Mouse (Mus musculus) ES-Bruce4 (cell line): Measurements from ENCODE around the gene Cpb2. TPM values are rescaled to one million over a fixed set of nuclear protein-coding genes. Genes with fewer than 3 reads are reported as not detected.

Experiments used
- H3K27ac ChIP-seq: 2 replicates; pipeline ENCODE4 v1.5.1; 2012; ENCODE audit warnings: low read length, inconsistent platforms; ENCODE audit not compliant: insufficient read depth
- H3K27me3 ChIP-seq: 2 replicates; pipeline ENCODE4 v1.6.1; 2012; ENCODE audit warnings: mild to moderate bottlenecking, low read length, inconsistent platforms; ENCODE audit not compliant: control insufficient read depth, poor library complexity, insufficient read depth, severe bottlenecking
- H3K36me3 ChIP-seq: 2 replicates; pipeline ENCODE4 v1.6.1; 2012; ENCODE audit warnings: inconsistent platforms, mild to moderate bottlenecking, low read length, moderate library complexity; ENCODE audit not compliant: control insufficient read depth, poor library complexity, insufficient read depth, severe bottlenecking
- H3K4me1 ChIP-seq: one replicate; pipeline ENCODE4 v1.8.1; 2011; ENCODE audit warnings: low read length; ENCODE audit not compliant: control insufficient read depth, insufficient read depth
- H3K4me3 ChIP-seq: 2 replicates; pipeline ENCODE4 v1.5.1; 2011; ENCODE audit warnings: low read depth, mild to moderate bottlenecking, low read length
- H3K9ac ChIP-seq: 2 replicates; pipeline ENCODE4 v1.6.1; 2012; ENCODE audit warnings: low read depth, mild to moderate bottlenecking, inconsistent platforms; ENCODE audit not compliant: poor library complexity, severe bottlenecking
- H3K9me3 ChIP-seq: replicated peaks from 2 replicates; pipeline ENCODE4 v1.6.1; 2012; ENCODE audit warnings: mild to moderate bottlenecking, low read length, inconsistent platforms; ENCODE audit not compliant: control insufficient read depth, poor library complexity, insufficient read depth, severe bottlenecking
- CTCF ChIP-seq: IDR thresholded peaks from one replicate; pipeline ENCODE4 v1.8.1; 2011; ENCODE audit warnings: low read depth, low read length
- EP300 ChIP-seq: IDR thresholded peaks from 2 replicates; pipeline ENCODE4 v1.6.1; 2011; ENCODE audit warnings: low read depth, low read length; ENCODE audit not compliant: insufficient read depth
- POLR2A ChIP-seq: IDR thresholded peaks from one replicate; pipeline ENCODE4 v1.8.1; 2011; ENCODE audit warnings: low read length; ENCODE audit not compliant: insufficient read depth
- polyA plus RNA-seq: library from polyadenylated mRNA; stranded (reverse); fragments of >200 nt; gene quantifications from 2 replicates; pipeline ENCODE4 v1.2.4, GENCODE M21; 2011; ENCODE audit warnings: low read depth; ENCODE audit not compliant: missing spikeins, insufficient read depth, insufficient read length

Cpb2 gene
- polyA plus RNA-seq, 1 experiment, result not detected

DNA sequence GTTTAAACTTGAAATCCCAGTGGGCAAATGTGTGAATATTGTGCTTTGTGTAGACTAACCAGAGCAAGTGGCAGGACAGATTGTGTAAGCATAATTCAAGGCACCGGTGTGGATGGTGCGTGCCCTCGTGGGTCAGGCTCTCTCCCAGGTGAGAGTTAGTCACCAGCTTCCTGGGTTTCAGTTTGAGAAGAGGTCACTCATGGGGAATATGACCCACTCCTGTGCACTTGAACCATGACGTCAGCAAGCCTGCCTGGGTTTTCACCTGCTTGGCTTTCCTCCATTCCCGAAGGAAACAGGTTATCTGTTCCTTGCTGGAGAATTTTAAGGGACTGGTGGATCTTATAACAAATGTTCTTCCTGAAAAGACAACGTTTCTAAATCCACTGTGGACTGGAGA, 19.7 kb upstream of the Cpb2 start:
- TF ChIP-seq EP300 (no peak), POLR2A (no peak), CTCF (no peak)
- no peak overlapping the region for H3K9ac ChIP-seq
- no peaks in the 10 kb centered on the region for H3K36me3 ChIP-seq

DNA sequence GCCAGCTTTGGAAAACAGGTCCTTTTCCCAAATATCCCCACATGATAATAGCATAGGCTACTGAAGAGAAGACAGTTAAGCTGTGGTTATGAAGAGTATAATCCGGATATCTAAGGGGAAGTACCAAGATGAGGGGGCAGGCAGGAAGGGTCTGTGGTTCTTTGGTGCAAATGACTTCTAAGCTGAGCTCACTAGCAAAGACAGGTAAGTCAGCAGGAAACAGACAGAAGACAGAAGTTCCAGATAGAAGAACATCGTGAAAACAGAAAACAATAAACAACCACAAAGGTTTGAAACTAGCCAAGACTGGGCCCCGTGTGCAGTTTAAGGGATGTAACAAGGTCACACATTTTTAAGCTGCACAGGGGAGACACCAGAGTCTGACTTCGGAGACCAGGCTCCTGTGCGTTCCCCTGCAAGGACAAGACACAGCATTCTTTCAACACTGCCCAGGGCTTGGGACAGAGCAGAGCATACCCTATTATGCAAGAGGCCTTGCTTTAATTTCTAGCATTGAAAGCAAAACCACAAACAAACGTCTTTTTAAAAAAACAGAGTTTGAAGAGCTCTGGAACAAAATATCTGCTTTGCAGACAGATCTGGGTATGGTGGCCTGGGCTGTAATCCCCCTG, 14.5 kb upstream of the Cpb2 start:
- no peak for TF ChIP-seq POLR2A
- TF ChIP-seq EP300, result no peak
- H3K36me3 ChIP-seq, result no peaks in the 10 kb centered on the region
- H3K4me1 ChIP-seq, result no peaks in the 10 kb centered on the region
- H3K9me3 ChIP-seq, result no peaks in the 10 kb centered on the region
- H3K4me3 ChIP-seq, result no peak overlapping the region
- no peak overlapping the region for H3K9ac ChIP-seq
- H3K27me3 ChIP-seq, result no peaks in the 10 kb centered on the region
- no peak overlapping the region for H3K27ac ChIP-seq

More for the DNA sequence above, 19.7 kb upstream of the Cpb2 start:
- no peak overlapping the region for H3K4me3 ChIP-seq
- no peaks in the 10 kb centered on the region for H3K4me1 ChIP-seq
- H3K27ac ChIP-seq, result no peak overlapping the region
- H3K27me3 ChIP-seq, result no peaks in the 10 kb centered on the region
- no peaks in the 10 kb centered on the region for H3K9me3 ChIP-seq

DNA sequence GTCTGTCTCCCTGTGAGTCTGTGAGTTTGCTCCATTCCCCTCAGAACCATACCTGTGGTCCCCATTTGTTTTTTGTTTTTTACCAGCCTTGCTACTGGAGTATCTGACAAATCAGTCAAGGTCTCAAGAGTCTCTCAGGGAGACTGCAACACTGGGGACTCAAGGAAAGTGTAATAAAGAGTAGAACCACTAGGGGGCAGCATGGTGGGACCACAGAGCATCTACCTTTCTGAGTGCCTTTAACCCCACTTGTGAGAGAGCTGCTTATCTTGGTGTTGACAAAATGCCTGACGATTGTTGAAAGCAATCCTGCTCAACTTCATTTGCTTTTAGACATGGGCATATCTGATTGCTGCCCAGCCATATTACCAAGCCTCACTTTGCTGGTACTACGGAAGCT, 12.3 kb upstream of the Cpb2 start:
- Histone ChIP-seq H3K27ac (no peak overlapping the region), H3K9me3 (no peaks in the 10 kb centered on the region), H3K4me1 (no peaks in the 10 kb centered on the region), H3K27me3 (no peaks in the 10 kb centered on the region), H3K9ac (no peak overlapping the region), H3K36me3 (no peaks in the 10 kb centered on the region), H3K4me3 (no peak overlapping the region)
- TF ChIP-seq CTCF, result peak; percentile 9
- TF ChIP-seq EP300, result no peak
- no peak for TF ChIP-seq POLR2A

DNA sequence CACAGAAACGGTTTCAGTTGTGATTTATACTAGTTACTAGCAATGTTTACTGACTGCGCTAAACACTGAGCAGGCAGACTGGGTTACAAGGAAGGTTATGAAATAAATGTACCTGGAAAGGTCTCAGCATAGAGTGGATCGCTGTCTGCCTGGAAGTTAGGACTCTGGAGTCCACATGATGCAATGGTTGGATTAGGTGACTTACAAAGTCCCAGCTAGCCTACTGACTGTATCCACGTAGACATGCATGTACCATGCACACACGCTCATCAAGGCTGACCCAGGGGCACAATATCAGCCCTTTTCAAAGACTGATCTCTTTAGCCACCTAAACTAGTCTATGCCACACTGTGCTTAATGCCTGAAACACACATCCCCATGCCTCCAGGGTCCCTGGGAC, 9.0 kb upstream of the Cpb2 start:
- TF ChIP-seq POLR2A (no peak), EP300 (no peak), CTCF (no peak)
- Histone ChIP-seq H3K27me3 (no peaks in the 10 kb centered on the region), H3K9ac (no peak overlapping the region), H3K4me1 (no peaks in the 10 kb centered on the region), H3K27ac (no peak overlapping the region), H3K36me3 (no peaks in the 10 kb centered on the region), H3K4me3 (no peak overlapping the region), H3K9me3 (no peaks in the 10 kb centered on the region)

DNA sequence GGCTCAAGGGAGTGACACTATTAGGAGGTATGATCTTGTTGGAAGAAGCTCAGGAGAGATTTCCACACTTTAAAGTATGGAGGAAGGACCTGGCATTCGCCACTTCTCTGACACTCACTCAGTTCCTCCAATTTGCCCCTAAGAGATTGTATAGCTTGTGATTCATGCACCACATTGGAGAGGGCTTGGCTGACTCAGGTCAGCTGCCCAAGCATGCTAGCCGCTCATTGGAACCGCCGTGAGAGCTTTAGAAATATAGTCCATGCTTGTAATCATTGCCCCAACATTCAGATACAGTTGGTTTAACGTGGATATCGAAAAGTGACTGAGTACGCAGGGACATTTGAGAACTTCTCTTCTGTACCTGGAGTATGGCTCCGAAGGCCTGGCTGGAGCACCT, 6.5 kb upstream of the Cpb2 start:
- TF ChIP-seq CTCF, result no peak
- TF ChIP-seq EP300, result no peak
- no peak for TF ChIP-seq POLR2A
- Histone ChIP-seq H3K9ac (no peak overlapping the region), H3K4me1 (no peaks in the 10 kb centered on the region), H3K27me3 (no peaks in the 10 kb centered on the region), H3K9me3 (no peaks in the 10 kb centered on the region), H3K36me3 (no peaks in the 10 kb centered on the region), H3K4me3 (no peak overlapping the region), H3K27ac (no peak overlapping the region)

DNA sequence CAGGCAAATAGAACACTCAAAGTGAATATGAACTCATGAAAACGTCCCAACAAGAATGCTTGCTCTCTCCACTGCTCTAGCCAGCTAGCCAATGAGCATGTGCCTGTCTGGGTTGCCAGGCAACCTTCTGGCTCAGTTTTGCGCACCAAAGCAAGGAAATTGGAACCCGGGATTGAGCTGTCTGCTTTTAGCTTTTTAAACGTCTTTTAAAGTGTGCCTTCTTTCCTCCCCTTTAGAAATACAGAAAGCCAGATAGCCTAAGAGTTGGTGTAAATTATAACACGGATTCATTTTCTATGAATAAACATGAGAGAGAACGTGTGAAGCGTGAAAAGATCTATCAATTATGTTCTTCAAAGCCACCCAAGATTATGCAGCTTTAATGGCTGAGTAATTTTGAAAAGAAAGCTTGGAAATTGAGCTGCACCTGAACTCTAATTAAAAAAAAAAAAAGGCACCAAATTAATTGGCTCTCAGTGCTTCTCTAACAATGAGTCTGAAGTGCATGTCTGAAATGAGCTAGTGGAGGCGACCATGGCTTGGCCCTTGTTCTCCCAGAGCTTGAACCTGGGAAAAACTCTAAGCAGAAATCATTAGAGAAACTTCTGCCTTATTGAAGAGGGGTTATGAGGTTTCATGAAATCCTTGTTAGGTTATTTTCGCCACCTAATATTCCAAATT, 6.0 kb upstream of the Cpb2 start:
- no peak overlapping the region for H3K9ac ChIP-seq
- H3K27ac ChIP-seq, result no peak overlapping the region
- H3K27me3 ChIP-seq, result no peaks in the 10 kb centered on the region
- no peaks in the 10 kb centered on the region for H3K36me3 ChIP-seq
- H3K4me1 ChIP-seq, result no peaks in the 10 kb centered on the region
- TF ChIP-seq POLR2A, result no peak
- TF ChIP-seq EP300, result no peak
- no peak for TF ChIP-seq CTCF
- H3K4me3 ChIP-seq, result no peak overlapping the region
- no peaks in the 10 kb centered on the region for H3K9me3 ChIP-seq
